7 mouse cellular contexts compared by ENCODE assay signal in genomic region chr1:75504256-75505045, GRCm38 (mm10). TPM values are rescaled to one million over a fixed set of nuclear protein-coding genes. Genes with fewer than 3 reads are reported as not detected.
DNase-seq lines count a peak whose midpoint lies in the region; ATAC-seq and TF ChIP-seq lines count a peak whose summit lies in the region.

No protein-coding gene starts in this region.

- no peak for ATAC-seq in forebrain, embryonic 13.5 days
- ATAC-seq in neural tube, embryonic 15.5 days (ENCODE audit: low FRiP score): no peak
- ATAC-seq in erythroblast, adult 5-6 weeks (replicated peaks; ENCODE audit: low FRiP score, poor library complexity, severe bottlenecking): no peak

- no peaks in the 10 kb centered on the region for H3K9me3 ChIP-seq in forebrain, embryonic 13.5 days (replicated peaks)
- no peaks in the 10 kb centered on the region for H3K9me3 ChIP-seq in neural tube, embryonic 15.5 days (replicated peaks)

- peaks cover 9% of the 10 kb centered on the region for H3K27me3 ChIP-seq in forebrain, embryonic 13.5 days
- H3K27me3 ChIP-seq in neural tube, embryonic 15.5 days (replicated peaks): 0 out of 2 replicates have a peak, but pooled peaks cover 2% of the 10 kb centered on the region

- DNase-seq in left cerebral cortex, adult 2 months (ENCODE audit: extremely low spot score in 1 of 2, low spot score in 2 of 2): peak in 1 of 2 experiments; percentile 50
- DNase-seq in left cerebral cortex, adult 8-10 months (ENCODE audit: low spot score in 2 of 2): no peak
- DNase-seq in layer of hippocampus, adult 9-11 months: peak; percentile 82
- no peak for DNase-seq in spleen, adult 12 weeks (ENCODE audit: low spot score)

- peak overlapping the region; percentile 89 for H3K9ac ChIP-seq in forebrain, embryonic 13.5 days
- peak overlapping the region; percentile 94 for H3K9ac ChIP-seq in neural tube, embryonic 15.5 days (replicated peaks)

- H3K4me3 ChIP-seq in left cerebral cortex, adult 2 months: peak overlapping the region; percentile 86
- peak overlapping the region; percentile 79 for H3K4me3 ChIP-seq in forebrain, embryonic 13.5 days
- peak overlapping the region; percentile 79 for H3K4me3 ChIP-seq in neural tube, embryonic 15.5 days (replicated peaks)

- TF ChIP-seq CTCF in left cerebral cortex, adult 2 months (IDR thresholded peaks at IDR 0.05): no peak

- H3K36me3 ChIP-seq in forebrain, embryonic 13.5 days (ENCODE audit: poor library complexity, severe bottlenecking): peaks cover 38% of the 10 kb centered on the region
- H3K36me3 ChIP-seq in neural tube, embryonic 15.5 days: peaks cover 28% of the 10 kb centered on the region

- 66% methylated on average over 9 of the region's 9 CpGs for WGBS in forebrain, embryonic 13.5 days
- 65% methylated on average over 9 of the region's 9 CpGs for WGBS in neural tube, embryonic 15.5 days

- intact Hi-C loops in left cerebral cortex, adult 2 months (cut with DNase I): loop anchor here (1.0 to 5.0 kb wide), 3 partner anchors 24 to 84 kb away; partner anchors contain the start of gene Slc4a3

- H3K4me2 ChIP-seq in forebrain, embryonic 13.5 days: peak overlapping the region; percentile 93
- peak overlapping the region; percentile 92 for H3K4me2 ChIP-seq in neural tube, embryonic 15.5 days

- H3K4me1 ChIP-seq in forebrain, embryonic 13.5 days: peaks cover 25% of the 10 kb centered on the region
- H3K4me1 ChIP-seq in neural tube, embryonic 15.5 days: peaks cover 37% of the 10 kb centered on the region

- H3K27ac ChIP-seq in left cerebral cortex, adult 2 months: peak overlapping the region; percentile 95
- 0 out of 2 replicates have a peak overlapping the region, but pooled peaks have one; percentile 72 for H3K27ac ChIP-seq in forebrain, embryonic 13.5 days
- peak overlapping the region; percentile 89 for H3K27ac ChIP-seq in neural tube, embryonic 15.5 days (replicated peaks)

RNA-seq across cellular contexts. Expression of gene Obsl1, which starts 1.8 kb away (rescaled TPM):
- 10 to 100 TPM; 29.3 to 29.8 TPM for total RNA-seq in left cerebral cortex, adult 2 months (2021)
- total RNA-seq in left cerebral cortex, adult 8-10 months (2022): 10 to 100 TPM; 25.9 to 30.7 (median 28.7) TPM
- 15.5 and 17.2 TPM in 2 replicates for polyA plus RNA-seq in forebrain, embryonic 13.5 days (2015; fragmentation: Nextera tagmentation; extraction: Ambion mirVana)
- polyA plus RNA-seq in neural tube, embryonic 15.5 days (2015; fragmentation: Nextera tagmentation; extraction: Ambion mirVana): 33.1 and 37.6 TPM in 2 replicates
- not detected in 2 replicates for total RNA-seq in erythroblast, adult 5-6 weeks (2015; ENCODE audit: low replicate concordance)
- total RNA-seq in erythroblast, adult 5-6 weeks (2017; ENCODE audit: low replicate concordance): not detected in 2 replicates

RNA-seq across cellular contexts. Expression of gene Inha, which starts 2.4 kb away (rescaled TPM):
- total RNA-seq in left cerebral cortex, adult 2 months (2021): 10 to 100 TPM; 24.8 to 30.1 TPM
- total RNA-seq in left cerebral cortex, adult 8-10 months (2022): 10 to 100 TPM; 18.8 to 24.0 (median 21.0) TPM
- 5.8 and 8.0 TPM in 2 replicates for polyA plus RNA-seq in forebrain, embryonic 13.5 days (2015; fragmentation: Nextera tagmentation; extraction: Ambion mirVana)
- polyA plus RNA-seq in neural tube, embryonic 15.5 days (2015; fragmentation: Nextera tagmentation; extraction: Ambion mirVana): 18.1 and 23.5 TPM in 2 replicates
- not detected in 2 replicates for total RNA-seq in erythroblast, adult 5-6 weeks (2015; ENCODE audit: low replicate concordance)
- total RNA-seq in erythroblast, adult 5-6 weeks (2017; ENCODE audit: low replicate concordance): not detected in 2 replicates

RNA-seq across cellular contexts. Expression of gene Stk11ip, which starts 16.9 kb away (rescaled TPM):
- total RNA-seq in left cerebral cortex, adult 2 months (2021): 10 to 100 TPM; 34.3 to 35.8 TPM
- 10 to 100 TPM; 28.0 to 34.1 (median 32.2) TPM for total RNA-seq in left cerebral cortex, adult 8-10 months (2022)
- polyA plus RNA-seq in forebrain, embryonic 13.5 days (2015; fragmentation: Nextera tagmentation; extraction: Ambion mirVana): 16.3 and 19.4 TPM in 2 replicates
- polyA plus RNA-seq in neural tube, embryonic 15.5 days (2015; fragmentation: Nextera tagmentation; extraction: Ambion mirVana): 20.0 and 21.2 TPM in 2 replicates
- total RNA-seq in erythroblast, adult 5-6 weeks (2015; ENCODE audit: low replicate concordance): 10.9 and 14.0 TPM in 2 replicates
- total RNA-seq in erythroblast, adult 5-6 weeks (2017; ENCODE audit: low replicate concordance): 14.3 and 31.6 TPM in 2 replicates

RNA-seq across cellular contexts. Expression of gene Tmem198, which starts 25.1 kb away (rescaled TPM):
- 100 to 1,000 TPM; 110 to 112 TPM for total RNA-seq in left cerebral cortex, adult 2 months (2021)
- total RNA-seq in left cerebral cortex, adult 8-10 months (2022): 10 to 100 TPM; 62.4 to 70.5 (median 64.8) TPM
- polyA plus RNA-seq in forebrain, embryonic 13.5 days (2015; fragmentation: Nextera tagmentation; extraction: Ambion mirVana): 34.0 and 35.5 TPM in 2 replicates
- polyA plus RNA-seq in neural tube, embryonic 15.5 days (2015; fragmentation: Nextera tagmentation; extraction: Ambion mirVana): 40.2 and 50.7 TPM in 2 replicates
- total RNA-seq in erythroblast, adult 5-6 weeks (2015; ENCODE audit: low replicate concordance): not detected in 2 replicates
- not detected in 2 replicates for total RNA-seq in erythroblast, adult 5-6 weeks (2017; ENCODE audit: low replicate concordance)

RNA-seq across cellular contexts. Expression of gene Chpf, which starts 25.3 kb away (rescaled TPM):
- 10 to 100 TPM; 80.5 to 87.3 TPM for total RNA-seq in left cerebral cortex, adult 2 months (2021)
- total RNA-seq in left cerebral cortex, adult 8-10 months (2022): 10 to 100 TPM; 76.6 to 84.3 (median 80.0) TPM
- polyA plus RNA-seq in forebrain, embryonic 13.5 days (2015; fragmentation: Nextera tagmentation; extraction: Ambion mirVana): 16.9 and 18.6 TPM in 2 replicates
- 48.3 and 51.7 TPM in 2 replicates for polyA plus RNA-seq in neural tube, embryonic 15.5 days (2015; fragmentation: Nextera tagmentation; extraction: Ambion mirVana)
- total RNA-seq in erythroblast, adult 5-6 weeks (2015; ENCODE audit: low replicate concordance): 0.42 TPM in 1 of 2 replicates, not detected in the other
- total RNA-seq in erythroblast, adult 5-6 weeks (2017; ENCODE audit: low replicate concordance): 0.26 and 1.3 TPM in 2 replicates

Comparison
In these comparisons a context has a peak if more than half of its experiments do, and no peak if none do; other contexts are left out.
1. RNA of gene Obsl1, which starts 1.8 kb away (total RNA-seq): 25.9 to 30.7 TPM in left cerebral cortex, adult 8-10 months and 29.3 to 29.8 TPM in left cerebral cortex, adult 2 months; not detected in erythroblast, adult 5-6 weeks; every median in the first group is over 10 times any median in the second.
2. RNA of gene Inha, which starts 2.4 kb away (total RNA-seq): 24.8 to 30.1 TPM in left cerebral cortex, adult 2 months and 18.8 to 24.0 TPM in left cerebral cortex, adult 8-10 months; not detected in erythroblast, adult 5-6 weeks; every median in the first group is over 10 times any median in the second.
3. Peak in every context shown above with its lines, with median percentiles within 50 percentile points of each other: H3K27ac ChIP-seq and H3K4me3 ChIP-seq.